Mouse (Mus musculus) intestine, postnatal 0 days (tissue): ENCODE data around the gene Tagln. TPM values are rescaled to one million over a fixed set of nuclear protein-coding genes. Genes with fewer than 3 reads are reported as not detected.

Experiments used
- ATAC-seq: fragments of 200-750 bp; cut with Nextera tagmentation; 2 replicates; pipeline ENCODE4 v1.8.0; 2017; ENCODE audit warnings: mild to moderate bottlenecking, moderate TSS enrichment, moderate library complexity
- H3K27ac ChIP-seq: fragments of 300-500 bp; sonication (generic); 2 replicates; pipeline ENCODE4 v1.5.1; 2014; ENCODE audit warnings: mild to moderate bottlenecking, low read depth, low read length, moderate library complexity
- H3K27me3 ChIP-seq: fragments of 300-500 bp; sonication (generic); replicated peaks from 2 replicates; pipeline ENCODE4 v1.6.1; 2014; ENCODE audit warnings: low read length, mixed read lengths; ENCODE audit not compliant: control insufficient read depth, insufficient read depth
- H3K36me3 ChIP-seq: fragments of 300-500 bp; sonication (generic); 2 replicates; pipeline ENCODE4 v1.6.1; 2014; ENCODE audit warnings: mild to moderate bottlenecking, moderate library complexity; ENCODE audit not compliant: control insufficient read depth, insufficient read depth
- H3K4me1 ChIP-seq: fragments of 300-500 bp; sonication (generic); replicated peaks from 2 replicates; pipeline ENCODE4 v1.6.1; 2014; ENCODE audit warnings: antibody characterized with exemption, low read length, mixed read lengths; ENCODE audit not compliant: control insufficient read depth, insufficient read depth
- H3K4me2 ChIP-seq: fragments of 300-500 bp; sonication (generic); replicated peaks from 2 replicates; pipeline ENCODE4 v1.6.1; 2014; ENCODE audit warnings: low read depth, mild to moderate bottlenecking, moderate library complexity
- H3K4me3 ChIP-seq: fragments of 300-500 bp; sonication (generic); 2 replicates; pipeline ENCODE4 v1.5.1; 2014; ENCODE audit warnings: low read depth, low read length
- H3K9ac ChIP-seq: fragments of 300-500 bp; sonication (generic); 2 replicates; pipeline ENCODE4 v1.6.1; 2014; ENCODE audit warnings: mild to moderate bottlenecking, low read depth, low read length
- H3K9me3 ChIP-seq: fragments of 300-500 bp; sonication (generic); 2 replicates; pipeline ENCODE4 v1.6.1; 2016; ENCODE audit warnings: mixed run types; ENCODE audit not compliant: control insufficient read depth
- CTCF ChIP-seq: sonication (generic); IDR thresholded peaks from 2 replicates; pipeline ENCODE4 v1.5.1; 2016; ENCODE audit warnings: low read depth, mild to moderate bottlenecking, control low read depth, antibody characterized with exemption, moderate library complexity
- WGBS: fragments of 180-500 bp; shearing (Covaris S2); extraction: QIAGEN DNeasy Blood & Tissue Kit; methylation state at CpG from one replicate; pipeline ENCODE4 v1.1.7; 2014; 5-methylcytosine and 5-hydroxymethylcytosine counted together
- polyA plus RNA-seq: library from polyadenylated mRNA; unstranded; fragments of >200 nt; fragmentation: Nextera tagmentation; extraction: Ambion mirVana; gene quantifications from 2 replicates; pipeline ENCODE4 v1.2.1, GENCODE M21; 2015

The Tagln gene
- polyA plus RNA-seq, 1 experiment from 2014 or later: 416 TPM

DNA sequence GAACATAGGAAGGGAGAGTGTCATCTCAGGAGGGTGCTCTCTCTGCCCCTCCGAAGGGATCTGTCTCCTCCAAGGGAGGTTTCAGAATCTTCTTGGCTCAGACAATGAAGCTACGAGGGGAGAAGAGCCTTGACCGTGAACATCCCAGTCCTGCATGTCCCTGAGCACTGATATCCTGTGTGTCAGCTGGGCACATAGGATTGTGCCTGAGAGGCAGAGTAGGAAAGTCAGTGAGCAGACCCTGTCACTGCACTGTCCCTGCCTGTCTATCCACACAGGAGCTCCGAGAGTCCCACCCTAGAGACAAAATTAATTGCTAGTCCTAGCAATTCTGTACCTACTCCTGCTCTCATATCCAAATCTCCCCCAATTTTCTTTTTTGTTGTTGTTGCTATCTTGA, 16.2 kb upstream of the Tagln start:
- no peaks in the 10 kb centered on the region for H3K9me3 ChIP-seq
- H3K4me1 ChIP-seq: 0 out of 2 replicates have a peak, but pooled peaks cover 6% of the 10 kb centered on the region
- peaks cover 49% of the 10 kb centered on the region for H3K36me3 ChIP-seq
- H3K27me3 ChIP-seq: no peaks in the 10 kb centered on the region
- no peak overlapping the region for H3K4me2 ChIP-seq
- no peak overlapping the region for H3K9ac ChIP-seq
- no peak overlapping the region for H3K27ac ChIP-seq
- TF ChIP-seq CTCF: no peak
- ATAC-seq: no peak
- no peak overlapping the region for H3K4me3 ChIP-seq
- WGBS: 97% methylated on average over 4 of the region's 4 CpGs

DNA sequence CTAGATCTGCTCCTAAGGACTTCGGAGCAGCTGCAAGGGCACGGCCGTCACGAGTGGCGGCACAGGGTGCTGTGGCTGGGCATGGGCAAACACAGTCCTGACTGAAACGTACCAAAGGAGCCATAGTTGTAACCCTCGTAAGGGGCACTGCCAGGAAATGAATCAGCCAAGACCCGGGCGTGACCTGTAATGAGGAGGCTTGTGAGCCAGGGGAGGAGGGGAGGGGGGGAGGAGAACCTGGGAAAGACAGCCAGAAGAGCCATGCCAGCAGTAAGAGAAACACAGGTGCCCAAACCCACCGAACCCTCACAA, 11.0 kb upstream of the Tagln start:
- TF ChIP-seq CTCF: no peak
- Histone ChIP-seq H3K4me2 (no peak overlapping the region), H3K27ac (no peak overlapping the region), H3K36me3 (peaks cover 93% of the 10 kb centered on the region), H3K27me3 (no peaks in the 10 kb centered on the region), H3K9ac (no peak overlapping the region), H3K4me3 (no peak overlapping the region), H3K9me3 (no peaks in the 10 kb centered on the region), H3K4me1 (no peaks in the 10 kb centered on the region)
- 84% methylated on average over 10 of the region's 10 CpGs for WGBS
- no peak for ATAC-seq

DNA sequence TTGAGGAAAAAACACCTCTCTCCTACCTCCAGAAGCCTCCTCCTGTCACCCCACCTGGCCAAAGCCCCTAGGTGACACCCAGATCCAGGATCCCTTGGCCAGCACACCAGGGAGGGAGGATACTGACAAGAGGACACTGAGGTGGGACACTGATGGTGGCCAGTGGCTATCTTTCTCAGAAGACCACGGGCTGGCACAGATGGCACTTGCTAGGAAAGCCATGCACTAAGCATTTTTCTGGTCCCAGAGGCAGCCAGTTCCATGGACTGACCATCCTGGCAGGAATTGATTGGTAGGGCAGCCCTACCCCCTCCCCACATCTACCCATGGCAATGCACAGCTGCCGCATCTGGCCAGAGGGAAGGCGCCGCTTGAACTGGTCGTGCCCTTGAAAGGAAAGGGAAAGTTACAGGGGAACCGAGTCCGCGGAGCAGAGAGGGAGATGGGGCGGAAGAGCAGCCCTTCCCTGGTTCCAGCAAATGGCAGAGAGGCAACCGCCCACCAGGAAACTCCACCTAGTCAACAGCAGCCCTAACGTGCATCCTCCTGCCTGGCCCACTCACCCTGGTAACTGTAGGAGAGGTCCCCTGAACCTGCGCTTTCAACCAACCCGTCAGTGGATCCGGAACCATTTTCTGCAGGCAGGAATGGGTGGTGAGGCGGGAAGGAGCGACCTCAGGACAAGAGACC, 10.5 kb upstream of the Tagln start:
- peaks cover 93% of the 10 kb centered on the region for H3K36me3 ChIP-seq
- H3K27me3 ChIP-seq: no peaks in the 10 kb centered on the region
- H3K4me3 ChIP-seq: no peak overlapping the region
- WGBS: 83% methylated on average over 16 of the region's 16 CpGs
- H3K4me1 ChIP-seq: no peaks in the 10 kb centered on the region
- no peak for TF ChIP-seq CTCF
- no peak overlapping the region for H3K4me2 ChIP-seq
- no peak overlapping the region for H3K9ac ChIP-seq
- no peaks in the 10 kb centered on the region for H3K9me3 ChIP-seq
- no peak overlapping the region for H3K27ac ChIP-seq
- ATAC-seq: no peak

DNA sequence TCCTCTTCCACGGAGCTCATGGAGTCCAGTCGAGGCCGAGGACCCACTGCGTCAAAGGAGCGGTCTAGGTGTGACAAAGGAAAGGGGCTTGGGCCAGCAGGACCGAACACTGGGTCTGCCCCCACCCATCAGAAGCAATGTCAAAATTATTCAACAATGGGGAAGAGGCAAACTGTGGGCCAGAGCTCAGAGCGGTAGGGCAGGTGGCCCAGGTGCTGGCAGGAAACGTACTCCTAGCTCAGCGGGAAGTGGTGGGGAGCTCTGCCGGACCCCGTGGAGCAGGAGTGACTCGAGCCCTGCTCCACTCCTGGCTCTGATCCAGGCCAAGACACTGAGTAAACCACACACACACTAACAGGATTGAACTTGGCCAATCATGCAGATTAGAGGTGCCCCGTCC, 9.9 kb upstream of the Tagln start:
- Histone ChIP-seq H3K4me1 (no peaks in the 10 kb centered on the region), H3K27ac (no peak overlapping the region), H3K9ac (no peak overlapping the region), H3K4me3 (no peak overlapping the region), H3K27me3 (no peaks in the 10 kb centered on the region), H3K9me3 (no peaks in the 10 kb centered on the region), H3K4me2 (no peak overlapping the region), H3K36me3 (peaks cover 94% of the 10 kb centered on the region)
- no peak for ATAC-seq
- no peak for TF ChIP-seq CTCF
- 85% methylated on average over 13 of the region's 13 CpGs for WGBS

- Histone ChIP-seq H3K27ac (no peak overlapping the region), H3K27me3 (no peaks in the 10 kb centered on the region), H3K4me3 (no peak overlapping the region), H3K4me1 (no peaks in the 10 kb centered on the region), H3K9ac (no peak overlapping the region), H3K4me2 (no peak overlapping the region), H3K36me3 (peaks cover 88% of the 10 kb centered on the region), H3K9me3 (no peaks in the 10 kb centered on the region)
- ATAC-seq: no peak
- WGBS: 81% methylated on average over 13 of the region's 13 CpGs
- no peak for TF ChIP-seq CTCF
Observed at GRCm38 (mm10) chr9:45944506-45945400, 8.9 kb upstream of the Tagln start.

DNA sequence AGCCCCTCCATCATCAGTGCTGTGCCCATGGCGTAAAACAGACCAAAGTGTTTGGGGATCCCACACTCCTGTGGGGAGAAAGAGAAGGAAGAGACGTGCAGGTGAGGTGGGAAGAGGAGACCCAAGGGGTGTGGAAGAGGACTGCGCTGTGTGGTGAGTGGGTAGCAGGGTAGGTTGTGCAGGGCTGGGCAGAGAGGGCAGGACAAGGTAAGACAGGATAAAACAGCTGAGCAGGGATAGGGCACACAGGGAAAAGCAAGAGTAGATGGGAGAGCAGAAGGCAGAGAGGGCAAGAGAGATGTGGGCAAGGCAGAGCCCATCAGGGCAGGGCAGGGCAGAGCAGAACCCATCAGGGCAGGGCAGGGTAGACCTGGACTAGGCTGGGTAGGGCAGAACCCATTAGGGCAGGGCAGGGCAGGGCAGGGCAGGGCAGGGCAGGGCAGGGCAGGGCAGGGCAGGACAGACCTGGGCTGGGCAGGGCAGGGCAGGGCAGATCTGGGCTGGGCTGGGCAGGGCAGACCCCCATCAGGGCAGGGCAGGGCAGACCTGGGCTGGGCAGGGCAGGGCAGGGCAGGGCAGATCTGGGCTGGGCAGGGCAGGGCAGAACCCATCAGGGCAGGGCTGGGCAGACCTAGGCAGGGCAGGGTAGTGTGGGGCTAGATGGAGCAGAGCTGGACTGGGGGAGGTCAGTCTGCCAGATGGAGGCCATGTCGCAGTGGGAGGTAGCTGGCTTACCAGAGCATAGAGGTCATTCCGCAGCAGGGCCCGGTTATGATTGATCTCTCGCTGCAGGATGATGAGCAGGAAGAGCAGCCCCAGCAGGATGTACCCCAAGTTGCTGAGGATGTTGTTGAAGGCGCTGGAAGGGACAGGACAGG, 8.0 kb upstream of the Tagln start:
- Histone ChIP-seq H3K27ac (no peak overlapping the region), H3K9ac (no peak overlapping the region), H3K27me3 (no peaks in the 10 kb centered on the region), H3K36me3 (peaks cover 85% of the 10 kb centered on the region), H3K9me3 (no peaks in the 10 kb centered on the region), H3K4me1 (no peaks in the 10 kb centered on the region), H3K4me2 (no peak overlapping the region), H3K4me3 (no peak overlapping the region)
- WGBS: 92% methylated on average over 8 of the region's 8 CpGs
- peak; percentile 61 for ATAC-seq
- no peak for TF ChIP-seq CTCF
